15 mouse cellular contexts compared by ENCODE assay signal in the genomic region with DNA sequence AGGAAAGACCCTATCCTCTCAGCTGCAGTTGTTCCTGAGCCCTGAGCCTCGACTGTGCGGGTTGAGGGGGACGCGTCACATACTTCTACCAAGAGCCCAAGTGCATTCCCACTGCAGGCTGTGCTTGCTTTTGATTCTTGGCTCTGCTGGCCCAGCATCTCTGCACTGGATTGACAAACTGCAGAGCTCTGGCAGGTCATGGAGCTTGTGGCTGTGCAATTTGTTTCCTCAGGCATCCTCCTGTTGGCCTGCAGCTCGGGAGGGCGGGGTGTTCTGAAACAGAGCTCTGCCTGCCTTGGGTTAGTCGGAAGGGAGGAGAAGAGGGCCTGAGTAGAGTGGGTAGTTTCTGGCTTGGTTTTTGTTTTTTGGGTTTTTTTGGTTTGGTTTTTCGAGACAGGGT.
"Had no signal": no experiment of that assay in that cellular context is flagged by ENCODE, and none has a peak within 500 bp of the region (broad histone marks: within the 10 kb centered on the region; RNA-seq: fewer than 3 reads in every experiment).

No protein-coding gene starts in this region.

- H3K9ac ChIP-seq: lung, embryonic 14.5 days; midbrain, embryonic 12.5 days; neural tube, embryonic 12.5 days; stomach, embryonic 15.5 days had no signal

- H3K4me3 ChIP-seq: midbrain, embryonic 10.5 days; midbrain, embryonic 12.5 days; neural tube, embryonic 12.5 days; stomach, embryonic 15.5 days had no signal

- ATAC-seq: midbrain, embryonic 16.5 days had no signal

- H3K9me3 ChIP-seq: midbrain, embryonic 10.5 days; midbrain, embryonic 12.5 days; neural tube, embryonic 12.5 days; stomach, embryonic 15.5 days had no signal

- H3K27ac ChIP-seq: midbrain, embryonic 10.5 days; midbrain, embryonic 12.5 days; neural tube, embryonic 12.5 days; stomach, embryonic 15.5 days; stomach, postnatal 0 days had no signal

- H3K4me2 ChIP-seq: lung, embryonic 14.5 days; midbrain, embryonic 12.5 days; neural tube, embryonic 12.5 days; stomach, embryonic 15.5 days had no signal

- H3K27me3 ChIP-seq: midbrain, embryonic 12.5 days; neural tube, embryonic 12.5 days; stomach, embryonic 15.5 days had no signal

- DNase-seq: lung, adult 18-20 months; lung, embryonic 14.5 days; lung, postnatal 10 days; lung, postnatal 4 days; midbrain, embryonic 14.5 days; right cerebral cortex, postnatal 14 days; thymus, adult 2 months; thymus, postnatal 25 days; thymus, postnatal 4 days had no signal
